ENCODE assay signal across 17 mouse cellular contexts in the genomic region with DNA sequence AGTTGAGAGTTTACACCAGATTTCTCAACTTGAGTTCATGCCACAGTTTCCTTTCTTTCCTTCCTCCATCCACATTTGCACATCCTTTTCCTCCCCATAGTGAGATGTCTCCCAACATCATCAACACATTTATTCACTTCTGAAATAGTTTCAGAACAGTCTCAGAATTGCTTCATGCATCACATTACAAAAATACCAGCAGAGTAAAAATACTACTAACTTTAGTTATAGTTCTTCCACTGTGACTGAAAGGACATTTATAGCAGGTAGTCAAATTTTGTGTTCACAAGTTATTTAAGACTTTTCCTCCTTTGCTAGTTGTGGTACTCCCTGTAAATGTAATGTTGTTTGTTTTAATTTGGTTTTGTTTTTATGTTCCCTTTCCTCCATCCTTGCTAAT.
"Had no signal": no experiment of that assay in that cellular context is flagged by ENCODE, and none has a peak within 500 bp of the region (broad histone marks: within the 10 kb centered on the region; RNA-seq: fewer than 3 reads in every experiment).

No protein-coding gene starts in this region.

- DNase-seq: retina, postnatal 1 day; right cerebral cortex, adult 18-20 months; right cerebral cortex, postnatal 14 days; right cerebral cortex, postnatal 25 days; right cerebral cortex, postnatal 4 days; spleen, adult 18-20 months; thymus, adult 18-20 months; thymus, adult 2 months; thymus, postnatal 14 days; thymus, postnatal 25 days; thymus, postnatal 36 days; thymus, postnatal 4 days had no signal

- H3K36me3 ChIP-seq: neural tube, embryonic 12.5 days; neural tube, embryonic 13.5 days; neural tube, embryonic 15.5 days; stomach, embryonic 15.5 days had no signal

- H3K4me3 ChIP-seq: neural tube, embryonic 12.5 days; neural tube, embryonic 13.5 days; neural tube, embryonic 15.5 days; stomach, embryonic 15.5 days had no signal

- H3K9ac ChIP-seq: neural tube, embryonic 12.5 days; neural tube, embryonic 13.5 days; neural tube, embryonic 15.5 days; stomach, embryonic 15.5 days had no signal

- H3K4me2 ChIP-seq: neural tube, embryonic 12.5 days; neural tube, embryonic 13.5 days; neural tube, embryonic 15.5 days; stomach, embryonic 15.5 days had no signal

- H3K9me3 ChIP-seq: neural tube, embryonic 12.5 days; neural tube, embryonic 13.5 days; neural tube, embryonic 15.5 days; stomach, embryonic 15.5 days had no signal

- H3K27ac ChIP-seq: neural tube, embryonic 12.5 days; neural tube, embryonic 13.5 days; neural tube, embryonic 15.5 days; stomach, embryonic 15.5 days; stomach, postnatal 0 days had no signal

- H3K4me1 ChIP-seq: neural tube, embryonic 12.5 days; neural tube, embryonic 13.5 days; neural tube, embryonic 15.5 days; stomach, embryonic 15.5 days had no signal

- H3K27me3 ChIP-seq: neural tube, embryonic 12.5 days; neural tube, embryonic 13.5 days; neural tube, embryonic 15.5 days; stomach, embryonic 15.5 days had no signal
